Mouse (Mus musculus): ENCODE results near the gene Ski. TPM values are rescaled to one million over a fixed set of nuclear protein-coding genes. Genes with fewer than 3 reads are reported as not detected.
A peak's percentile ranks its signal among the peaks of the same experiment; 100 is the strongest.

The Ski gene
- polyA plus RNA-seq, 1 experiment from 2014 or later, result 9.7 TPM

DNA sequence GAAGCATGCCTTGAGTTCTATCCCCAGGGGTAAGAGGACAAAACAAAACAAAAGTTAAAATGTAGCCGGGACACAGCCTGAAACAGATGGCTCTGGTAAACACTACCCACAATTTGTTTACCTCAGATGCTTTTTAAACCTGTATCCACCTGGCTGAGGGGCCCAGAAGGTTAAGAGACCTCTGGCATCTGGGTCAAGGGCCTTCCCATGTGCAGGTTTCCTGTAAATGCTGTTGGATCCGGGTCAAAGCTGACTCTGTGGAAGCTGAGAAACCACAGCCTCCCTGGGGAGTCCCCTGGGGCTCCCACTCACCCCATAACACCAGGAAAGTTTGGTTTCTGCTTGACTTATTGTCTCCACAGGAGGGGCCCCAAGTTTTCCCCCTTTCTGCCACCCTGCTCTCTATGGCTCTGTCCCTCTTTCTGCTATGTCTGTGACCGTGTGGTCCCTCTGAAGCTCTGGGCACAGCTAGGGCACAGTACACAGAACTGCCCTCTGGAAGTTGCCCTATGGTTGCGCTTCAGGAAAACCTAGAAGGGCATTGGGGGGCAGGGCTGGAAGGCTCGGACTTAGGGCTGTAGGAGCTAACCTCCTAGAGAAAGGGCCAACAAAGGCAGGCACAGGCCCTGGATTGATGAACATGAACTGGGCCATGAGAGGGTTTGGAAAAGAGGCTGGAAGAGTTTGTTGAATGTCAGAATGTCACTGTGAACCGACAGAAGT lies 23.5 kb upstream of the Ski start:
- 74% methylated on average over 6 of the region's 6 CpGs for WGBS

DNA sequence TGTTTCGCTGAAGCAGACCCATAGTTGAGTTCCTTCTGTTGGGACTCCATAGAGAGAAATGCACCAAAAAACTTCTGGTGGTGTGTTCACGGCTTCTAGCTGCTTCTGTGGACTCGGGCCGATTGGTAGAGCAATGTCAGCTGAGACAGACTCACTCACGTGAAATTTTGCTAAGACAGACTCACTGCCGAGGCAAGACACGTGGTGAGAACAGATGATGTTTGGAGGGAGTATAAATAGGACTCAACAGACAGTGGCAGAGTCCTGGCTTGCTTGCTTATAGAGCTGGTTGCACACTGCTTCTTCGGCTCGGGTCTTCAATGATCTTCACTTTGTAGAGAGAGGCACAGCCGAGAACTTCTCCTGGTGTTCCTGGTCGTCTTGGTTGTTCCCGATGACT lies 20.8 kb upstream of the Ski start:
- peaks cover 8% of the 10 kb centered on the region for H3K4me1 ChIP-seq
- no peak for DNase-seq (ENCODE audit: extremely low spot score, low spot score)
- H3K9me3 ChIP-seq, result peaks cover 3% of the 10 kb centered on the region; the same call in 1 of the 2 replicates
- WGBS, result 90% methylated on average over 12 of the region's 12 CpGs
- 0 out of 2 replicates have a peak, but pooled peaks cover 5% of the 10 kb centered on the region for H3K27me3 ChIP-seq (ENCODE audit: poor library complexity, severe bottlenecking)
- H3K4me3 ChIP-seq, result no peak overlapping the region
- H3K36me3 ChIP-seq (replicated peaks), result no peaks in the 10 kb centered on the region
- H3K27ac ChIP-seq, result no peak overlapping the region

More for the DNA sequence above, 23.5 kb upstream of the Ski start:
- Histone ChIP-seq H3K4me1 (peaks cover 19% of the 10 kb centered on the region), H3K4me3 (no peak overlapping the region), H3K27ac (no peak overlapping the region), H3K9me3 (peaks cover 3% of the 10 kb centered on the region; the same call in 1 of the 2 replicates), H3K36me3 (replicated peaks) (no peaks in the 10 kb centered on the region), H3K27me3 (ENCODE audit: poor library complexity, severe bottlenecking) (0 out of 2 replicates have a peak, but pooled peaks cover 5% of the 10 kb centered on the region)
- no peak for DNase-seq (ENCODE audit: extremely low spot score, low spot score)

DNA sequence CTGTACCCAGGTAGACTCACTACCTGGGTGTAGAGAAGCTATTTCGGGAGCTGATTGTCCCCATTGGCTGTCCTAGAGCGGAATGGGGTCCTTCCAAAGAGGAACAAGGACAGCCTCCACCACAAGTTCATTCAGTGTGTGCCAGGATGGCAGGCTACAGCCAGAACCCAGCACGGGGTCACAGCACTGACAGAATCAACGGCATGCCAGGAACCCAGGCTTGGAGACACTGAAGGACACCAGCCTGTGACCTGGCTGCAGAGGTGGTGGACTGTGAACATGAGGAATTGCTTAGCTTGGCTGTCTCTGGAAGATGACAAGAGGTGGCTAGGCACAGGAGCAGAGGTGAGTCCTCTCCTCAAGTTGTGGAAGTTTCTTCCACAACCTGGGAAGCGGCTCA lies 19.9 kb upstream of the Ski start:
- Histone ChIP-seq H3K27ac (no peak overlapping the region), H3K36me3 (replicated peaks) (no peaks in the 10 kb centered on the region), H3K4me3 (no peak overlapping the region), H3K27me3 (ENCODE audit: poor library complexity, severe bottlenecking) (0 out of 2 replicates have a peak, but pooled peaks cover 5% of the 10 kb centered on the region), H3K4me1 (peaks cover 17% of the 10 kb centered on the region), H3K9me3 (no peaks in the 10 kb centered on the region)
- no peak for DNase-seq (ENCODE audit: extremely low spot score, low spot score)
- 92% methylated on average over 5 of the region's 5 CpGs for WGBS

DNA sequence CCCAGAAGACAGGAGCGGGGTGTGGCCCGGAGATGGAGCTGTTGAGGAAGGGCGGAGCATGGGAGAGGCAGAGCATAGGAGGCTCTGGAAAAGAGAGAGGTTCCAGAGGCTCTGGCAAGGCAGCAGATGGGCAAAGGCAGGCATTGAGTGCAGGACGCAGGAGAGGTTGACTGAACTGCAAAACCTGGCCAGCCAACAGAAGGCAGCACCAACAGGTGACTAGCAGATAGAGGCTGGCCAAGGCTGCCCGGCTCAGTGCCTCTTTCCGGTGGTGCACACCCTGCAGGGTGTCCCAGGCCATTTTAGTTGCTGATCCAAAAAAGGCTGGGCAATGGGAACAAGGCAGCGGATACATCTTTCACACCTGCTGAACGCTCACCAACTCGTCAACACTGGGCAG lies 19.4 kb upstream of the Ski start:
- Histone ChIP-seq H3K4me3 (no peak overlapping the region), H3K4me1 (peaks cover 22% of the 10 kb centered on the region), H3K9me3 (no peaks in the 10 kb centered on the region), H3K27me3 (ENCODE audit: poor library complexity, severe bottlenecking) (0 out of 2 replicates have a peak, but pooled peaks cover 5% of the 10 kb centered on the region), H3K27ac (no peak overlapping the region), H3K36me3 (replicated peaks) (no peaks in the 10 kb centered on the region)
- WGBS, result 79% methylated on average over 9 of the region's 9 CpGs
- no peak for DNase-seq (ENCODE audit: extremely low spot score, low spot score)

DNA sequence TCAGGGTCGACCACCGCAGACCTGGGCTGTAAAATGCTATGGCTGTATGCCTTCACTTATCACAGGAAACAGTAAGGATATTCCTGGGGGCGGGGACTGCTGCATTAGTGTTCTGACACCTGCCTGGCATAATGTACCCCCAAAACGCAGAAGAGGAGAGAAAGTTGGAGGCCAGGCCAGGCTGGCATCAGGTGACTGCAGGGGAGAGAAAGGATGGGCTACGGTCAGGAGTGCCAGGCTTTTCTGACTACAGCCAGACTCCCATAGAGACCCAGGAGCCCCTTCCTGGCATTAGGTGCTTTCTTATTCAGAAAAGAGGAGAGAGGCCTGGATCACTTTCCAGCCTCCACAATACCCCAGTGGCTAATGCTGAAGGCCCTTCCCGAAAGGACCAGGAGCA lies 17.1 kb upstream of the Ski start:
- peaks cover 45% of the 10 kb centered on the region for H3K4me1 ChIP-seq
- WGBS, result 59% methylated on average over 6 of the region's 6 CpGs
- H3K4me3 ChIP-seq, result no peak overlapping the region
- H3K36me3 ChIP-seq (replicated peaks), result no peaks in the 10 kb centered on the region
- H3K27ac ChIP-seq, result peak overlapping the region; percentile 16; the same call in 1 of the 2 replicates
- no peak for DNase-seq (ENCODE audit: extremely low spot score, low spot score)
- 0 out of 2 replicates have a peak, but pooled peaks cover 5% of the 10 kb centered on the region for H3K27me3 ChIP-seq (ENCODE audit: poor library complexity, severe bottlenecking)
- H3K9me3 ChIP-seq, result no peaks in the 10 kb centered on the region

DNA sequence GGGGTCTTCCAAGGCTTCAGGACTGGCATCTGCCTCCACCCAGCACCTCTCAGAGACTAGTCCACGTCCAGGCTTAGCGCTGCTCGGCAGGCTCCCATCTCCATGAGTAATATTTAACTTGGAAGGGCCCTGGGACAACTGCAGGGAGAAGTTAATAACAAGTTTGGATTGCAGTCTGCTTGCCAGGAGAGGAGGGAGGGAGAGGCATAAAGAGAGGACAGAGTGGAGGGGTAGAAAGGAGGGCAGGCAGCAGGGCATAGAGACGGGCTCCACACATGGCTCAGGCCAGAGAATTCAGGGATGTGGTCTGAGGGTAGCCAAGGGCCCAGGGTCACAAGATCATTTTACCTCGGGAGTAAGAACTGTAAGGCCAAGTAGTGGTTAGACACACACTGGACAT lies 15.9 kb upstream of the Ski start:
- Histone ChIP-seq H3K4me1 (peaks cover 57% of the 10 kb centered on the region), H3K36me3 (replicated peaks) (no peaks in the 10 kb centered on the region), H3K27ac (peak overlapping the region; percentile 17; the same call in 1 of the 2 replicates), H3K4me3 (no peak overlapping the region), H3K27me3 (ENCODE audit: poor library complexity, severe bottlenecking) (0 out of 2 replicates have a peak, but pooled peaks cover 5% of the 10 kb centered on the region), H3K9me3 (no peaks in the 10 kb centered on the region)
- no peak for DNase-seq (ENCODE audit: extremely low spot score, low spot score)
- 89% methylated on average over 5 of the region's 5 CpGs for WGBS

DNA sequence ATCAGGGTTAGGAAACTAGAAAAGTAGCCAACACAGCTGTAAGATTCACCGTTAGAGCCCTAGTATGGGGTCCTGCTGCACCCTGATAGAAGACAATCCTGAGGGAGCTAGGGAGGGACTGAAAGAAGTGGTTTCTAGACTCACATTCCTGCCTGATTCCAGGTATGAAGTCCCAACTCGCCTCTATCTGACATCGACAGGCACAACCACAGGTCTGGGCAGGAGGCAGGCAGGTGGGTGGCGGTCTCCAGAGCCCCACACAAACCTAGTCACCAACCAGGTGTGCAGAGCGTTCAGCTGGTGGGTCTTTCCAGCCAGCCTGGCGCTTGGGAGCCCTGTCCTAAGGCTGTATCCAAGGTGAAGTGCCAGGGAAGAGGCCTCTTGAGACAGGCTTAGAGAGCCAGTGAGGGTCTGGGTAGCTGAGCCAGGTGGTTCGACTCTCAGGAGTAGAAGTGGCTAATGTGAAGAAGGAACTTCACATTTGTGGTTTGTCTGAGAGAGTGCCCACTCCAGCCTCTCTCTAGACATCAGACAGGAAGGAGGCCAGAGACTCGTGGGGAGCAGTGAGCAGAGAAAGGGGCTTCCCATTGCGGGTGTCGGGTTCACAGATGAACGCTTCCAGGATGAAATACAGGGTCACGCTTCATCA lies 14.5 kb upstream of the Ski start:
- WGBS, result 81% methylated on average over 12 of the region's 12 CpGs
- no peak for DNase-seq (ENCODE audit: extremely low spot score, low spot score)
- Histone ChIP-seq H3K4me3 (no peak overlapping the region), H3K36me3 (replicated peaks) (no peaks in the 10 kb centered on the region), H3K9me3 (no peaks in the 10 kb centered on the region), H3K27ac (peak overlapping the region; percentile 96; the same call in 1 of the 2 replicates), H3K27me3 (ENCODE audit: poor library complexity, severe bottlenecking) (0 out of 2 replicates have a peak, but pooled peaks cover under 1% of the 10 kb centered on the region), H3K4me1 (peaks cover 59% of the 10 kb centered on the region)

DNA sequence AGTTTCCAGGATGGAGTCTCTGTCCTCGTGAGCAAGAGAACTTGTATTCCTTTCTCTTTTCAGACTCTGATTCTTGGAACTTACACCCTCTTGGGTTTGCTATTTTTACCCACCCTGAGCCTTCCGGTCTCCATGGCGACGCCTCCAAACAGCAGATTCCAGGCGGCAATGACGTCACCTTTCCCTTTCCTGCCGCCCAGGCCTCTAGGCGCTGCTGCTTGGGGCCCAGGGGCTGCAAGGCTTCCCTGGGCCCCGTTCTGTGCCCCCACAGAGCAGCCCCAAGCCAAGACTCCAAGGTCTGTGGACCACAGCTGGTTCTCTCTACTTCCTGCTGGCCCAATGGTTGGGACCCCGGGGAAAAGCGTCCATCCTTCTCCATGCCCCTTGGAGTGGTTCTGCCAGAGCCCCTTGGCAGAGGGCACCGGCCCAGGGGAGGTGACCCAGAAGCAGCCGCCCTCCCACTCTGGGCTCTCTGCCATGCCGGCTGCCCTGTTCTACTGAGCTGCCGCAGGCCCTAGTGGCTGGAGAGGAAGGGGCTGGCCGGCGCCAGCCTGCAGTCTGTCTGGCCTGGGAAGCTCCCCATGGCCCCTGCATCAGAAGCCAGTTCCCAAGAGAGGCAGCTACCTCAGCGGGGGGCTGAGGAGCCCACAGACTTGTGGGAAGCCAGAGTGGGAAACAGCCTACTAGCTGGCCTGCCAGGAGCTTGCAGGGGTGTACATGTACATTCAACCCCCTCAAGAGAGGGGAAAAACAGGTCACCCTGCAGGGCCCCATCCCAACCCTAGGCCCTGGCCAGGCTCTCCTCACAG lies 13.1 kb upstream of the Ski start:
- Histone ChIP-seq H3K36me3 (replicated peaks) (no peaks in the 10 kb centered on the region), H3K4me1 (peaks cover 59% of the 10 kb centered on the region), H3K27me3 (ENCODE audit: poor library complexity, severe bottlenecking) (no peaks in the 10 kb centered on the region), H3K9me3 (no peaks in the 10 kb centered on the region), H3K27ac (peak overlapping the region; percentile 96), H3K4me3 (peak overlapping the region; percentile 38)
- peak; percentile 83 for DNase-seq (ENCODE audit: extremely low spot score, low spot score)
- 31% methylated on average over 18 of the region's 18 CpGs for WGBS

DNA sequence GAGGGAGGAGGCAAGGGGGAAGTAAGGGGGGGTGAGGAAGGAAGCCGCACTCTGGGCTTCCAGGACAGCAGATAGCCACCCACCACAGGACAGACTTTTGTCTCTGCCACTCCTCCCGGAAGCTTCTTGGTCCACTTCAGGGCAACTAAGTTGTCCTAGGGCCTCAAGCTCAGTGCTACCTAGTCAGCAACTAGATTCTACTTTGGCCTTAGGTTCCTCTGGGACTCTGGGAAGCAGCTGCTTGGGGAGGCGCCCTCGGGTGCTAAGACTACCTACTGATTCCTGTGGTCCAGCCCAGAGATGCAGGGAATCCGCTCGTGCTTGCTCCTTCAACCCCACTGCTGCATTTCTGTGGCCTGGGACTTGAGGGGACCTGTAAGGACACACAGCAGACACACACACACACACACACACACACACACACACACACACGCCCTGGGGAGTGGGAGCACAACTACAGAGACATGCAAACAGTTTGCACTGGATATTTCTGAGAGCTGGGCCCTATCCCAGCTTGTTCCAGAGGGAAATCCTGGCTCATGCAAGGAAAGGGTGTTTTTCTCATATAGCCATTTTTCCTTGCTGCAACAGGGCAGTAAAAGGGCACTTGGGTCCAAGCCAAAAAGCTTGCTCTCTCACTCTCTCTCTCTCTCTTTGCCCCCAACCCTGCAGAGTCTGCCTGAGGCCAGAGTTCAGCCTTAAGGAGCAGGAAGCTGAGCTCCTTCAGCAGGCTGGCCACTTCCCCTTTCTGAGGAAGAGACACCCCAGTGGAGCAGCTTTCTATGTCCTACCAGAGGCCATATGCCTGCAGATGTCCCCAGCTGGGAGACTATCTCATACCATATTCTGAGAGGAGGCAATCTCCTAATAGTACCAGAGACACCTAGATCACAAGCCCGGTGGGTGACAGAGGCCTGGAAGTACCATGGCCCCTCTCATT lies 12.2 kb upstream of the Ski start:
- Histone ChIP-seq H3K9me3 (no peaks in the 10 kb centered on the region), H3K27ac (peak overlapping the region; percentile 96), H3K36me3 (replicated peaks) (no peaks in the 10 kb centered on the region), H3K27me3 (ENCODE audit: poor library complexity, severe bottlenecking) (no peaks in the 10 kb centered on the region), H3K4me1 (peaks cover 58% of the 10 kb centered on the region), H3K4me3 (peak overlapping the region; percentile 38)
- WGBS, result 77% methylated on average over 8 of the region's 8 CpGs
- no peak for DNase-seq (ENCODE audit: extremely low spot score, low spot score)

DNA sequence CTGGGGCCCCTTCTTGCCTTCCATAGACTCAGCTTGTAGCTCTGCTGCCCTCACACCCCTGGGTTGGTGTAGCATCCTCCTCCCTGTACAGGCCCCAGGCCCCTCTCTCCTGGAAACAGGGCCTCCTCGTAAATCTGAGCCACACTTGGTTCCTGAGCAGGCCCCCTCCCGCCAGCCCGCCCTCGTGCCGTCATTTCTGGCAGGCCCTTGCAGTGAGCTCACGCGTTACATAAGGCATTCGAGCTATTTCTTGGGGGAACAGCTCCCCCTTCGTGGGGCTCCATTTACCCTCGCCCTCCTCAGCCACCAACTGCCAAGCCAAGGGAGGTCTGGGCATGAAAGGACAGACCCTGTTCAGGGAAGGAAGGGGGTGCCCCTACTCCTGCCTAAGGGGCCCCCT lies 11.5 kb upstream of the Ski start:
- H3K9me3 ChIP-seq, result no peaks in the 10 kb centered on the region
- peak overlapping the region; percentile 96 for H3K27ac ChIP-seq
- peaks cover 51% of the 10 kb centered on the region for H3K4me1 ChIP-seq
- no peaks in the 10 kb centered on the region for H3K36me3 ChIP-seq (replicated peaks)
- 51% methylated on average over 10 of the region's 10 CpGs for WGBS
- H3K4me3 ChIP-seq, result no peak overlapping the region; the same call in 1 of the 2 replicates
- DNase-seq (ENCODE audit: extremely low spot score, low spot score), result no peak
- no peaks in the 10 kb centered on the region for H3K27me3 ChIP-seq (ENCODE audit: poor library complexity, severe bottlenecking)

DNA sequence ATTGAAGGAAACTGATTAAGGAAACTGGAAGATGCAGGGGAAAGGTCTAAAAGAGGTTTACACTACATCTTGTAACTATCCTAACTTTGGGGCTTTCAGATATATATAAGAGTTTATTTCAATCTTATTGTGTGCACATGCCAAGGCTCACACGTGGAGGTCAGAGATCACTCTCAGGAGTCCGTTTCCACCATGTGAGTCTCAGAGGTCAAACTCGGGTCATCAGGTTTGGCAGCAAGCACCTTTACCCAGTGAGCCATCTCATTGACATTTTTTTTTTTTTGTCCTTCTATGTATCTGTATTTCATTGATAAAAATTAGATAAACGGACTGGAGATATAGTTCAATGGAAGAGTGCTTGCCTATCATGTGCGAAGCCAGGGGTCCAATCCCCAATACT lies 6.1 kb upstream of the Ski start:
- Histone ChIP-seq H3K36me3 (replicated peaks) (no peaks in the 10 kb centered on the region), H3K9me3 (no peaks in the 10 kb centered on the region)
- DNase-seq (ENCODE audit: extremely low spot score, low spot score), result no peak

DNA sequence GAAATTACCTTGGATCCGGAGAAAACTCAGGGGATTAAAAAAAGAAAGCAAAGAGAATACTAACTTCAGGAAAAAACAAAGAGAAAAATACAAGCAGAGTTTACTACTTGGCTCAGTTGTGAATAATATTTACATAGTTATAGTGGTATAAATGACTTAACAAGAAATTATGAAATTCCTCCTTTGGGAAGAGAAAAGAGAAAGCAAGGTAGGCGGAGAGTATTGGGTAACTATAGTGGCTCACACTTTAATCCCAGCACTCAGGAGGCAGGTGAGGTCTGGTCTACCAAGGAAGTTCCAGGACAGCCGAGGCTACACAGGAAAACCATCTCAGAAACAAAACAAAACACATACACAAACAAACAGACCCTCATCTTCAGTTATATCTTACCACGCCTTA lies 5.6 kb upstream of the Ski start:
- H3K4me1 ChIP-seq, result peaks cover 12% of the 10 kb centered on the region
- H3K27me3 ChIP-seq (ENCODE audit: poor library complexity, severe bottlenecking), result peaks cover 13% of the 10 kb centered on the region
- 93% methylated on average over 4 of the region's 4 CpGs for WGBS
- no peak for DNase-seq (ENCODE audit: extremely low spot score, low spot score)
- H3K27ac ChIP-seq, result no peak overlapping the region
- H3K36me3 ChIP-seq (replicated peaks), result no peaks in the 10 kb centered on the region
- no peaks in the 10 kb centered on the region for H3K9me3 ChIP-seq
- no peak overlapping the region for H3K4me3 ChIP-seq

More for the DNA sequence above, 6.1 kb upstream of the Ski start:
- Histone ChIP-seq H3K4me3 (no peak overlapping the region), H3K27me3 (ENCODE audit: poor library complexity, severe bottlenecking) (peaks cover 13% of the 10 kb centered on the region), H3K27ac (no peak overlapping the region), H3K4me1 (peaks cover 11% of the 10 kb centered on the region)
- WGBS, result 84% methylated on average over 5 of the region's 5 CpGs

Measured in forebrain, embryonic 10.5 days (tissue).